Mouse (Mus musculus): ENCODE measurements around the gene Slc19a1. TPM values are rescaled to one million over a fixed set of nuclear protein-coding genes. Genes with fewer than 3 reads are reported as not detected.
A peak's percentile ranks its signal among the peaks of the same experiment; 100 is the strongest.

The Slc19a1 gene
- polyA plus RNA-seq, 1 experiment from 2014 or later = 21.1 TPM

DNA sequence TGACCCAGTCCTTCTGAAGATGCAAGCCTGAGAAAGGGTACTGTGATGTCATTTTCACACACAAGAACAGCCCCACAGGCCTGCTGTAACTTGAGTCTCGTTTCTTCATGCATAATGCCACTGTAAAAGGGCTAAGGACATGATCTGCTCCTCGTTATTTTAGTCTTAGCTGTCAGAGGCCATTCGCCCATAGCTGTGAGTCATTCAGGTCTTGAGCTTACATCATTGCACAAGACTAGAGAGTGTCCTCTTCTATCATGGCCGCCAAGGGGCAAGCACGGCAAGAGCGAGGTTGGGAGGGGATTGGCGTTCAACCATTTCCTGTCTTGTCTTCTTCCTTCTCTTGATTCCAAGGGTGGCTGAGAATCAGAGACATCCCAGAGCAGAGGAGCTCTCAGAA is 16.0 kb upstream of the Slc19a1 start:
- Histone ChIP-seq H3K4me2 (ENCODE audit: low read depth, low read length) (no peak overlapping the region), H3K27ac (ENCODE audit: low read length) (no peak overlapping the region), H3K27me3 (ENCODE audit: control insufficient read depth, insufficient read depth, low read depth, low read length) (no peaks in the 10 kb centered on the region), H3K4me3 (ENCODE audit: low read length) (no peak overlapping the region), H3K9me3 (ENCODE audit: control insufficient read depth, low read length) (no peaks in the 10 kb centered on the region), H3K36me3 (ENCODE audit: control insufficient read depth, insufficient read depth, low read length) (no peaks in the 10 kb centered on the region), H3K9ac (ENCODE audit: low read length) (no peak overlapping the region), H3K4me1 (replicated peaks; ENCODE audit: control insufficient read depth, insufficient read depth, low read length) (no peaks in the 10 kb centered on the region)
- ATAC-seq (ENCODE audit: low read depth) = no peak
- 82% methylated on average over 7 of the region's 7 CpGs for WGBS

DNA sequence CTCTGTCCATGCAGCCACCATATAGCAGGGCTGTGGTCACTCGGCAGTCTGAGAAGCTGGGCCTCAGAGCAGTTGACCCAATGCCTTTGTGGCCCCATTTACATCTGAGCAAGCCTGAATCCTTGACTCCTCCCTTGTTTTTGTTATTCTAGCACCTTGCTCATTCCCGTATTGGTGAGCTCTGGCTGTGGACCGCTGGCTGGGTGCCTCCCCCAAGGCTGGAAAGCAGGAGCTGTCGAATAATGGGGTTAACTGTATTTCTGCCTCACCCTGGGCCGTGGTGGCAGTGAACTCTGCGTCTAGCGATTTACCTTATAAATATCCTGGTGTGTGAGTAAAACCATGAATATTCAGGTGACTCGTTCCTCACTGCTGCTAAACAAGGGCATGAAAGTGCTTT is 15.5 kb upstream of the Slc19a1 start:
- Histone ChIP-seq H3K4me1 (replicated peaks; ENCODE audit: control insufficient read depth, insufficient read depth, low read length) (no peaks in the 10 kb centered on the region), H3K9me3 (ENCODE audit: control insufficient read depth, low read length) (no peaks in the 10 kb centered on the region), H3K4me2 (ENCODE audit: low read depth, low read length) (no peak overlapping the region), H3K36me3 (ENCODE audit: control insufficient read depth, insufficient read depth, low read length) (no peaks in the 10 kb centered on the region), H3K27ac (ENCODE audit: low read length) (no peak overlapping the region), H3K4me3 (ENCODE audit: low read length) (no peak overlapping the region), H3K9ac (ENCODE audit: low read length) (no peak overlapping the region), H3K27me3 (ENCODE audit: control insufficient read depth, insufficient read depth, low read depth, low read length) (no peaks in the 10 kb centered on the region)
- no peak for ATAC-seq (ENCODE audit: low read depth)
- WGBS = 55% methylated on average over 8 of the region's 8 CpGs

DNA sequence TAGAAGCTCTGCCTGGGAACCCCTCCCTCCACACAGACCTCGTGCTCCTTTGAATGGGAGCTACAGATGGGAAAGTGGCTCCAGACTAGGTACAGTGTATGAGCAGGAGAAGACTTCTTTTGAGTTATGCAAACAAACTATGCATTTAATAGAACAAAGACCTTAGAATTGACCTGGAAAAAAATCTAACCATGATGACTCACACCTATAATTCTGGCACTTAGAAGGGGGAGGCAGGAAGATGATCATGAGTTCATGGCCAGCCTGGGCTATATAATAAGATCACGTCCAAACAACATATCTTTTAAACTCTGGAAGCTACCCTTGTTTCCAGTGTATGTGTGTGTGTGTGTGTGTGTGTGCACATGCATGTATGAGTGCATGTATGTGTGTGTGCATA is 15.0 kb upstream of the Slc19a1 start:
- no peaks in the 10 kb centered on the region for H3K36me3 ChIP-seq (ENCODE audit: control insufficient read depth, insufficient read depth, low read length)
- no peak overlapping the region for H3K9ac ChIP-seq (ENCODE audit: low read length)
- no peaks in the 10 kb centered on the region for H3K9me3 ChIP-seq (ENCODE audit: control insufficient read depth, low read length)
- H3K27ac ChIP-seq (ENCODE audit: low read length) = no peak overlapping the region
- H3K4me1 ChIP-seq (replicated peaks; ENCODE audit: control insufficient read depth, insufficient read depth, low read length) = no peaks in the 10 kb centered on the region
- no peak overlapping the region for H3K4me2 ChIP-seq (ENCODE audit: low read depth, low read length)
- no peak overlapping the region for H3K4me3 ChIP-seq (ENCODE audit: low read length)
- H3K27me3 ChIP-seq (ENCODE audit: control insufficient read depth, insufficient read depth, low read depth, low read length) = no peaks in the 10 kb centered on the region
- 60% methylated on average over 2 of the region's 2 CpGs for WGBS
- no peak for ATAC-seq (ENCODE audit: low read depth)

DNA sequence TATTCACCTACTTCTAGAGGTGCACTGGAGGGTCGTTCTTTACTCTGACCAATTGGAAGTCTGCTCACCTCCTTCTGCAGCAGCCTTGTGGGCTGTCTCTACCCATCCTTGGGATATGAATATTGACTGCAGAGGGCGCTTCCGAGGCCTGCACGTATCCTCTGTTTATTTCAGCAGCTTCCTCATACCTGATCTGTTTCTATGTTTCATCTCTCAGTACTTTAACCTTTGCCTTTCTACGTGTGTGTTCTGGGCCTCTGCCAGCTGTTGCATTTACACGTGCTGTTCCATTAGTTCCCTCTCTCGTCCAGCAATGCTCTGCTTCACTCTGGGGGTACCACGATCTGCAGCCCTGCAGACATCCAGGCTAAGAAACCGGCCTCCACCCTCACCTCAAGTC is 14.4 kb upstream of the Slc19a1 start:
- no peak overlapping the region for H3K4me3 ChIP-seq (ENCODE audit: low read length)

DNA sequence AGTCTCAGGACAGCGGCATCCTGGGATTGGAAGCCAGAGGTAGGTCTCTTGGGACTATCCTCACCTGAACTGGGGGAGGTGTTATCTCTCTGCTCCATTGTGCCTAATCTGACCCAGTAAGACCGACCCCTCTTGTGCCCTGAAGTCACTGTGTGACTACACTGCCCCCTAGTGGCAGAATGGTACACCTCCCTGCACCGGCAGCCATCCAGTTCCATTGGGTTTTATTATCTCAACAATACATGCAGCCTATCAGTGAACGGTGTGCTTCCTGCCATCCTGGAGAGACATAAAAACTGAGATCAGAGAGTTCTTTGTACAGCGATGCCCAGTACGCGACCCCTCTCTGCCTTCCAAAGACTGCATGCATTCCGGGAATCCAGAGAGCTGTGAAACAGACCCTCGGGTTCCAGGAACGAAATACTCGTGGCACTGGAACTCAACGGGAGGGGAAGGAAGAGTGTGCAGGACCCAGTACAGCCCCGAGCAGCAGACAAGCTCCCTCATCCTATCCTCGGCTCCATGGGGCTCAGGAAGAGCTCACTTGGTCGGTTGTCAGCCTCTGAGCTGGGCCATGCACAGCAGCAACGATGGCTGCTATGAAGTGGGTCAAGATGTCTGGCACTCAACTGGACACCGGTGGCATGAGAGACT is 10.5 kb upstream of the Slc19a1 start:
- ATAC-seq (ENCODE audit: low read depth) = peak; percentile 51; the same call in 1 of the 2 replicates
- Histone ChIP-seq H3K27me3 (ENCODE audit: control insufficient read depth, insufficient read depth, low read depth, low read length) (no peaks in the 10 kb centered on the region), H3K4me2 (ENCODE audit: low read depth, low read length) (peak overlapping the region; percentile 23; the same call in 1 of the 2 replicates), H3K9me3 (ENCODE audit: control insufficient read depth, low read length) (no peaks in the 10 kb centered on the region), H3K4me3 (ENCODE audit: low read length) (no peak overlapping the region), H3K9ac (ENCODE audit: low read length) (no peak overlapping the region), H3K27ac (ENCODE audit: low read length) (no peak overlapping the region), H3K4me1 (replicated peaks; ENCODE audit: control insufficient read depth, insufficient read depth, low read length) (no peaks in the 10 kb centered on the region), H3K36me3 (ENCODE audit: control insufficient read depth, insufficient read depth, low read length) (no peaks in the 10 kb centered on the region)
- 31% methylated on average over 17 of the region's 17 CpGs for WGBS

More for the DNA sequence above, 14.4 kb upstream of the Slc19a1 start:
- Histone ChIP-seq H3K36me3 (ENCODE audit: control insufficient read depth, insufficient read depth, low read length) (no peaks in the 10 kb centered on the region), H3K4me1 (replicated peaks; ENCODE audit: control insufficient read depth, insufficient read depth, low read length) (no peaks in the 10 kb centered on the region), H3K4me2 (ENCODE audit: low read depth, low read length) (no peak overlapping the region), H3K9me3 (ENCODE audit: control insufficient read depth, low read length) (no peaks in the 10 kb centered on the region), H3K27me3 (ENCODE audit: control insufficient read depth, insufficient read depth, low read depth, low read length) (no peaks in the 10 kb centered on the region), H3K9ac (ENCODE audit: low read length) (no peak overlapping the region), H3K27ac (ENCODE audit: low read length) (no peak overlapping the region)
- WGBS = 46% methylated on average over 9 of the region's 9 CpGs
- ATAC-seq (ENCODE audit: low read depth) = no peak

DNA sequence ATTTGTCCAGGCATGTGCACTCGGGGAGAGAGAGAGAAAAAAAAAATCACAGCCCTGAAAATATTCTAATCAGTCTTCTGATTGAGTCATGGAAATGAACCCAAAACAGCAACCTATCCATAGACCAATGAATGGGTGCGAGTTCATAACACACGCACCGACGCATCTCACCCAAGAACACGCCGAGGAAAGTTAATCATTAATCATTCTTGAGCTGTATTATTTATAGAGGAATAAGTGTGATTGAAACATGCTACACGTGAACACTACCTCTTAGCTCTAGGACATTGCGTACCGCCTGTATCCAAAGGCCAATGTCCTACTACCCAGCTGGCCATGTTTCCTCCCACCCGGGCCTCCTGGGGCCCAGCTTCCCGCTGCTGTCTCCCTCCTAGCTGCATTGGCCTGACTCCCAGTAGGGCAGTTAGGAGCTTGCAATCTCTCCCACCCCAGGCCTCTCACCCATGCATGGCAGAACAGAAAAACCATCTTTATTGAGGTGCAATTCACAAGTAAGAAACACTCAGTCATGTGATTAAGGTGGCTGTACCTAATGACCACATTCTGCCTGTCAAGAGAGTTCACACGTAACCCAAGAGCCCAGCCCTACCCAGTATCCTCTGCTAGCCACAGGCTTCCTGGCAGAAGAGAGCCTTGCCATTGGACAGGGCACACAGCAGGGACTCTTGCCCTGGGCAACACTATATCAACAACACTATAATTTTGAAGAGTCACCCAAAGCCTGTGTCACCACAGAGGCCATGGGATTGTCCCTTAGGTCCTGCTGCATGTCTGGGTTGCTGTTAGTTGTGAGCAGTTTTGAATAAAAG is 9.5 kb upstream of the Slc19a1 start:
- Histone ChIP-seq H3K36me3 (ENCODE audit: control insufficient read depth, insufficient read depth, low read length) (no peaks in the 10 kb centered on the region), H3K4me1 (replicated peaks; ENCODE audit: control insufficient read depth, insufficient read depth, low read length) (no peaks in the 10 kb centered on the region), H3K27me3 (ENCODE audit: control insufficient read depth, insufficient read depth, low read depth, low read length) (no peaks in the 10 kb centered on the region), H3K4me2 (ENCODE audit: low read depth, low read length) (no peak overlapping the region), H3K9me3 (ENCODE audit: control insufficient read depth, low read length) (no peaks in the 10 kb centered on the region), H3K4me3 (ENCODE audit: low read length) (no peak overlapping the region), H3K9ac (ENCODE audit: low read length) (no peak overlapping the region), H3K27ac (ENCODE audit: low read length) (no peak overlapping the region)
- 72% methylated on average over 13 of the region's 13 CpGs for WGBS
- ATAC-seq (ENCODE audit: low read depth) = no peak

DNA sequence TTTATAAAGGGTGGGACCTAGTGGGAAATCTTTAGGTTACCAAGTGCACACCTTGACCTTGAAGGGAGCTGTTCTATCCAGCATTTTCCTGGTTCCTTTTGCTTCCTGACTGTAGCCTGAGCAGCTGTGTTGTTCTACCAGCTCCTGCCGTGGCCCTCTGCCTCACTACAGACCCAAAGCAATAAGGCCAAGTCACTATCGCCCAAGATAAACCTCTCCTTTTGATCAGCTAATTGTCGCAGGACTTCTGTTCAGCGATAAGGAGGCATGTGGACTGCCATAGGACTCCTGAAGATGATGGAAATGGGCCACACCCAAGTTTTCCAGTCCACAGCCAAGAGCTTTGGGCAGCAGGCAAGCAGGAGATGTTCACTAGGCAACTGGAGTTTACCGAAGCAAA is 7.8 kb upstream of the Slc19a1 start:
- Histone ChIP-seq H3K27ac (ENCODE audit: low read length) (no peak overlapping the region), H3K36me3 (ENCODE audit: control insufficient read depth, insufficient read depth, low read length) (no peaks in the 10 kb centered on the region), H3K9me3 (ENCODE audit: control insufficient read depth, low read length) (no peaks in the 10 kb centered on the region), H3K4me1 (replicated peaks; ENCODE audit: control insufficient read depth, insufficient read depth, low read length) (no peaks in the 10 kb centered on the region), H3K4me3 (ENCODE audit: low read length) (no peak overlapping the region), H3K9ac (ENCODE audit: low read length) (no peak overlapping the region), H3K4me2 (ENCODE audit: low read depth, low read length) (no peak overlapping the region), H3K27me3 (ENCODE audit: control insufficient read depth, insufficient read depth, low read depth, low read length) (no peaks in the 10 kb centered on the region)
- no peak for ATAC-seq (ENCODE audit: low read depth)
- WGBS = 58% methylated on average over 5 of the region's 5 CpGs

DNA sequence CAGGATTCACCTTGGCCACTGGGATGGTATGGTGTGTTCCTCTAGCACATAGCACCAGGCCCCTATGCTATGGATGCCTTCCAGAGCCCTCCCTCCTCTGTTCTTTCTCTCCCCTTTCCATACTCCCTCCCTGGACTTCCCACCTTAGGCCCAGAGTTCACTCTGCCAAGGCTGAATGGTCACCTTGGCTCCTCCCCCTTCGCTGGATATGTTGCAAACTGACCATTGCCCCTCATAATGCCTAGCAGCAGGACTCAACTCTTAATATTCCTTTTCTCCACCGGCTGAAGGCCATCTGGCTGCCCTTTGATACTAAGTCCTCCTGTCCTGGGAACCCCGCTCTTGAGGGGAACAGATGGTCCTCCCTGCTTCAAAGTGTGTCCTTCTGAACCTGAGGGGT is 5.1 kb upstream of the Slc19a1 start:
- no peak for ATAC-seq (ENCODE audit: low read depth)
- H3K27ac ChIP-seq (ENCODE audit: low read length) = no peak overlapping the region
- H3K4me1 ChIP-seq (replicated peaks; ENCODE audit: control insufficient read depth, insufficient read depth, low read length) = no peaks in the 10 kb centered on the region
- H3K36me3 ChIP-seq (ENCODE audit: control insufficient read depth, insufficient read depth, low read length) = no peaks in the 10 kb centered on the region
- no peak overlapping the region for H3K4me2 ChIP-seq (ENCODE audit: low read depth, low read length)
- no peaks in the 10 kb centered on the region for H3K9me3 ChIP-seq (ENCODE audit: control insufficient read depth, low read length)
- H3K27me3 ChIP-seq (ENCODE audit: control insufficient read depth, insufficient read depth, low read depth, low read length) = no peaks in the 10 kb centered on the region
- WGBS = 75% methylated on average over 3 of the region's 3 CpGs
- H3K4me3 ChIP-seq (ENCODE audit: low read length) = no peak overlapping the region
- no peak overlapping the region for H3K9ac ChIP-seq (ENCODE audit: low read length)

DNA sequence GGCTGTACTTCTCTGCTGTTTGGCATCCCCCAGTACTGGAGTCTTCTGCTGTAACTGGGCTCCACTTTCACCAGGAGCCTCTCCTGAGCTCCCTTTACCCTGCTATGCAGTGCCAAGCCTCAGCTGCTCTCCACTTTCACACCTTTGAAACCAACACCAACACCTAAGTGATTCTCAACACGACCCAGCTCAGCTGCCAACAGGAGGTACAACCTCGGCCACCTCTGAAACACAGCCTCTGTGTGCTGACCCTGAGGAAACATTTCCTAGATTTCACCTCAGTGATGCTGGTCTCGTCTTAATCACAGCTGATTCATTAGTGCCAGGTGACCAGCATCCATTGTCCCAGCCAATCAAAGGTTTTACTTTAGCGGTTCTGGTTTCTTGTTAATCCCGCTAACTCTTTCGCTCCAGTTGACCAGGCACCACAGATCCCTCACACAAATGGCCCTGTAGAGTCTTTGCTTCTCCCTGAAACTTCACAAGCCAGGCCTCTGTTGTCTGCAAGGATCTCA is 3.2 kb upstream of the Slc19a1 start:
- Histone ChIP-seq H3K27me3 (ENCODE audit: control insufficient read depth, insufficient read depth, low read depth, low read length) (no peaks in the 10 kb centered on the region), H3K9me3 (ENCODE audit: control insufficient read depth, low read length) (no peaks in the 10 kb centered on the region), H3K36me3 (ENCODE audit: control insufficient read depth, insufficient read depth, low read length) (no peaks in the 10 kb centered on the region), H3K4me3 (ENCODE audit: low read length) (no peak overlapping the region), H3K27ac (ENCODE audit: low read length) (no peak overlapping the region), H3K9ac (ENCODE audit: low read length) (no peak overlapping the region), H3K4me1 (replicated peaks; ENCODE audit: control insufficient read depth, insufficient read depth, low read length) (peaks cover 3% of the 10 kb centered on the region), H3K4me2 (ENCODE audit: low read depth, low read length) (no peak overlapping the region)
- WGBS = 70% methylated on average over 6 of the region's 6 CpGs
- no peak for ATAC-seq (ENCODE audit: low read depth)

Measured in lung, embryonic 16.5 days (tissue).